Mouse (Mus musculus) testis, adult 2 months (tissue): ENCODE measurements around the gene 4933428G20Rik.

Source experiments
- CTCF ChIP-seq: fragments of 200-500 bp; IDR thresholded peaks from 2 replicates; pipeline ENCODE4 v1.5.1; 2012; ENCODE audit warnings: low read depth, mild to moderate bottlenecking, inconsistent platforms, low read length, moderate library complexity; ENCODE audit not compliant: control insufficient read depth, insufficient read depth, insufficient replicate concordance
- POLR2A ChIP-seq: fragments of 200-500 bp; IDR thresholded peaks from 2 replicates; pipeline ENCODE4 v1.6.1; 2012; ENCODE audit warnings: low read depth, mild to moderate bottlenecking, inconsistent platforms, low read length, moderate library complexity; ENCODE audit not compliant: control insufficient read depth

- TF ChIP-seq CTCF (no peak), POLR2A (no peak)
These were observed 38.8 kb downstream of the 4933428G20Rik start for GRCm38 (mm10) chr11:97461307-97461820.
